In genomic region chr13:94070308-94070619, GRCm38 (mm10) we compare ENCODE assay signal across 18 mouse cellular contexts. TPM values are rescaled to one million over a fixed set of nuclear protein-coding genes. Genes with fewer than 3 reads are reported as not detected.
DNase-seq lines count a peak whose midpoint lies in the region; ATAC-seq and TF ChIP-seq lines count a peak whose summit lies in the region.
"Had no signal": no experiment of that assay in that cellular context is flagged by ENCODE, and none has a peak within 500 bp of the region (broad histone marks: within the 10 kb centered on the region; RNA-seq: fewer than 3 reads in every experiment).

No protein-coding gene starts in this region.

- no peak overlapping the region for H3K9ac ChIP-seq in hindbrain, postnatal 0 days (replicated peaks; ENCODE audit: low read length)
- H3K9ac ChIP-seq in hindbrain, embryonic 16.5 days (ENCODE audit: low read depth, low read length) = no peak overlapping the region
- no peak overlapping the region for H3K9ac ChIP-seq in lung, postnatal 0 days (replicated peaks; ENCODE audit: low read depth)
- H3K9ac ChIP-seq: embryonic facial prominence, embryonic 15.5 days; hindbrain, embryonic 15.5 days; limb, embryonic 15.5 days; liver, embryonic 14.5 days; midbrain, embryonic 13.5 days; neural tube, embryonic 12.5 days had no signal

- ATAC-seq in hindbrain, postnatal 0 days = no peak
- no peak for ATAC-seq in hindbrain, embryonic 16.5 days
- ATAC-seq in lung, postnatal 0 days = no peak
- ATAC-seq: midbrain, embryonic 13.5 days had no signal

- H3K9me3 ChIP-seq in hindbrain, postnatal 0 days (ENCODE audit: low read length) = no peaks in the 10 kb centered on the region
- no peaks in the 10 kb centered on the region for H3K9me3 ChIP-seq in hindbrain, embryonic 16.5 days (ENCODE audit: control insufficient read depth, low read length)
- H3K9me3 ChIP-seq in lung, postnatal 0 days (ENCODE audit: low read length) = no peaks in the 10 kb centered on the region
- H3K9me3 ChIP-seq: embryonic facial prominence, embryonic 15.5 days; hindbrain, embryonic 15.5 days; limb, embryonic 15.5 days; neural tube, embryonic 12.5 days had no signal

- H3K4me3 ChIP-seq in hindbrain, postnatal 0 days (ENCODE audit: low read length) = no peak overlapping the region
- H3K4me3 ChIP-seq in hindbrain, embryonic 16.5 days (ENCODE audit: low read length) = no peak overlapping the region
- no peak overlapping the region for H3K4me3 ChIP-seq in lung, postnatal 0 days (ENCODE audit: low read depth, low read length)
- no peak overlapping the region for H3K4me3 ChIP-seq in thymus, adult 2 months (ENCODE audit: control insufficient read depth, insufficient read depth, low read length)
- H3K4me3 ChIP-seq: embryonic facial prominence, embryonic 15.5 days; hindbrain, embryonic 15.5 days; limb, embryonic 15.5 days; midbrain, embryonic 13.5 days; neural tube, embryonic 12.5 days had no signal

- no peak for TF ChIP-seq EP300 in lung, postnatal 0 days (IDR thresholded peaks at IDR 0.05)

- H3K27me3 ChIP-seq in hindbrain, postnatal 0 days (ENCODE audit: insufficient read depth, low read length) = no peaks in the 10 kb centered on the region
- H3K27me3 ChIP-seq in hindbrain, embryonic 16.5 days (replicated peaks; ENCODE audit: control insufficient read depth, insufficient read depth, low read length) = peaks cover 9% of the 10 kb centered on the region
- H3K27me3 ChIP-seq in lung, postnatal 0 days (replicated peaks; ENCODE audit: insufficient read depth, low read length) = no peaks in the 10 kb centered on the region
- H3K27me3 ChIP-seq in thymus, adult 2 months (ENCODE audit: control insufficient read depth, insufficient read depth, low read length) = no peaks in the 10 kb centered on the region
- H3K27me3 ChIP-seq: embryonic facial prominence, embryonic 15.5 days had no signal

- H3K27ac ChIP-seq in hindbrain, postnatal 0 days = no peak overlapping the region
- no peak overlapping the region for H3K27ac ChIP-seq in hindbrain, embryonic 16.5 days (ENCODE audit: low read depth, low read length)
- no peak overlapping the region for H3K27ac ChIP-seq in lung, postnatal 0 days (ENCODE audit: low read length)
- H3K27ac ChIP-seq in thymus, adult 2 months (ENCODE audit: control insufficient read depth, insufficient read depth, low read length) = no peak overlapping the region
- H3K27ac ChIP-seq: embryonic facial prominence, embryonic 15.5 days; hindbrain, embryonic 15.5 days; limb, embryonic 15.5 days; liver, embryonic 14.5 days; midbrain, embryonic 13.5 days; neural tube, embryonic 12.5 days had no signal

- no peak for TF ChIP-seq POLR2A in thymus, adult 2 months (IDR thresholded peaks at IDR 0.05; ENCODE audit: control insufficient read depth, extremely low read depth, insufficient read depth, low read length, poor library complexity)

- TF ChIP-seq CTCF in hindbrain, postnatal 0 days (IDR thresholded peaks at IDR 0.05; ENCODE audit: low read depth) = peak; percentile 40
- TF ChIP-seq CTCF in lung, postnatal 0 days (IDR thresholded peaks at IDR 0.05) = peak; percentile 44
- no peak for TF ChIP-seq CTCF in thymus, adult 2 months (IDR thresholded peaks at IDR 0.05; ENCODE audit: borderline replicate concordance, control insufficient read depth, extremely low read depth, insufficient read depth, low read length, poor library complexity)

- H3K4me1 ChIP-seq in hindbrain, postnatal 0 days (ENCODE audit: insufficient read depth, low read length) = 0 out of 2 replicates have a peak, but pooled peaks cover 4% of the 10 kb centered on the region
- no peaks in the 10 kb centered on the region for H3K4me1 ChIP-seq in hindbrain, embryonic 16.5 days (ENCODE audit: control insufficient read depth, insufficient read depth, low read depth, low read length)
- H3K4me1 ChIP-seq in lung, postnatal 0 days (ENCODE audit: insufficient read depth, low read depth, low read length) = peaks cover 14% of the 10 kb centered on the region
- H3K4me1 ChIP-seq in thymus, adult 2 months (replicated peaks; ENCODE audit: control insufficient read depth, insufficient read depth, low read length) = no peaks in the 10 kb centered on the region

- no peaks in the 10 kb centered on the region for H3K36me3 ChIP-seq in hindbrain, postnatal 0 days (ENCODE audit: insufficient read depth, low read length)
- no peaks in the 10 kb centered on the region for H3K36me3 ChIP-seq in hindbrain, embryonic 16.5 days (ENCODE audit: control insufficient read depth, insufficient read depth, low read length)
- no peaks in the 10 kb centered on the region for H3K36me3 ChIP-seq in lung, postnatal 0 days (ENCODE audit: insufficient read depth, low read length)
- H3K36me3 ChIP-seq in thymus, adult 2 months (ENCODE audit: control insufficient read depth, insufficient read depth, low read length) = no peaks in the 10 kb centered on the region
- H3K36me3 ChIP-seq: embryonic facial prominence, embryonic 15.5 days; hindbrain, embryonic 15.5 days; midbrain, embryonic 13.5 days; neural tube, embryonic 12.5 days had no signal

- WGBS in hindbrain, postnatal 0 days = 85% methylated on average over 3 of the region's 3 CpGs
- WGBS in hindbrain, embryonic 16.5 days = 72% methylated on average over 3 of the region's 3 CpGs
- 96% methylated on average over 3 of the region's 3 CpGs for WGBS in lung, postnatal 0 days
- 98% methylated on average over 3 of the region's 3 CpGs for WGBS in thymus, adult 2 months

- H3K4me2 ChIP-seq in hindbrain, postnatal 0 days (ENCODE audit: low read depth, low read length) = no peak overlapping the region
- H3K4me2 ChIP-seq in hindbrain, embryonic 16.5 days (ENCODE audit: low read length) = no peak overlapping the region
- no peak overlapping the region for H3K4me2 ChIP-seq in lung, postnatal 0 days (replicated peaks; ENCODE audit: low read depth, low read length)
- H3K4me2 ChIP-seq: embryonic facial prominence, embryonic 15.5 days; hindbrain, embryonic 15.5 days; limb, embryonic 15.5 days; midbrain, embryonic 13.5 days; neural tube, embryonic 12.5 days had no signal

- no peak for DNase-seq in hindbrain, postnatal 0 days (ENCODE audit: low spot score)
- peak; percentile 20 to 49 for DNase-seq in kidney, postnatal 25 days
- DNase-seq in kidney, adult 11 months = no peak
- no peak for DNase-seq in lung, postnatal 0 days (ENCODE audit: low spot score)
- DNase-seq in lung, postnatal 4 days = no peak
- DNase-seq in thymus, adult 2 months = no peak
- DNase-seq: cerebellum, adult 11 months; cerebellum, adult 9-11 months; gastrocnemius, postnatal 36 days; kidney, adult 2 months; right cerebral cortex, postnatal 14 days had no signal

RNA-seq across cellular contexts. Expression of gene Lhfpl2, which starts 12.7 kb away (rescaled TPM):
- 32.1 and 33.5 TPM in 2 replicates for total RNA-seq in hindbrain, postnatal 0 days (2014; rRNA removed)
- polyA plus RNA-seq in hindbrain, postnatal 0 days (2015; fragmentation: Nextera tagmentation; extraction: Ambion mirVana) = 14.7 and 15.3 TPM in 2 replicates
- polyA plus RNA-seq in hindbrain, embryonic 16.5 days (2015; fragmentation: Nextera tagmentation; extraction: Ambion mirVana) = 21.0 and 21.6 TPM in 2 replicates
- 19.9 and 21.4 TPM in 2 replicates for polyA plus RNA-seq in lung, postnatal 0 days (2015; fragmentation: Nextera tagmentation; extraction: Ambion mirVana)
- polyA plus RNA-seq in thymus, adult 2 months (2012; rRNA removed) = 6.6 and 8.2 TPM in 2 replicates

Comparison
In these comparisons a context has a peak if more than half of its experiments do, and no peak if none do; other contexts are left out.
1. DNase-seq: peak in kidney, postnatal 25 days (2 of 2); none in hindbrain, postnatal 0 days (single experiment), kidney, adult 11 months (single experiment), lung, postnatal 0 days (single experiment), lung, postnatal 4 days (0 of 2) and thymus, adult 2 months (single experiment).